Mouse (Mus musculus): ENCODE measurements around the gene Ttc8. TPM values are rescaled to one million over a fixed set of nuclear protein-coding genes. Genes with fewer than 3 reads are reported as not detected.
"Not testable (repeated sequence)": the region's sequence is repeated elsewhere in the genome, so short reads cannot be mapped to it uniquely, and the experiment has no call there.

Gene Ttc8
- polyA plus RNA-seq, 1 experiment from 2014 or later: 35.4 TPM

DNA sequence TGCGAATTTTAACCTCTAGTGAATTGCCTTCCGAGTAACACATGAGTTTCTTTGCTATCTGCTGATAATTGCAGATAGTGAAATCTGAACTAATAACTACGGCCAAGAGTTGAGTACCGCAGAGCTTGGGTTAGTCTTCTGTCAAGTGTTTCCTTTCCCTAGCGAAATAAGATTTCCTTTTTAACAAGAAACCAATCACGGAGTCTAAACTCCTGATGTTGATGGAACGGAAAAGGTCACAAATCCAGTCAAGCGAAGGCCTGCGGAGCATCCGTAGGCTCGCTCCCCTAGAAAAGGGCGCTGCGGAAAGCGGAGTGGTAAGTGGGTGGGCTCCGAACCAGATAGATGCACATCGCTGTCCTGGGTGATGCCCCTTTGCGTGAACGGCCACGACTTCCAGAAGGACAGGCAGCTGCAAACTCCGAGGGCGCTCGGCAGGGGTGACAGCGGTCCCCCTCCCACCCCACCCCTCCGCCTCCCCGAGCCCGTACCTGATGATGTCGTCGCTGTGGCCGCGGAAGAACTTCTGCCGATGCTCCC is 20.0 kb upstream of the Ttc8 start:
- 3% methylated on average over 31 of the region's 31 CpGs for WGBS
- Histone ChIP-seq H3K9me3 (replicated peaks; ENCODE audit: control insufficient read depth, low read length) (no peaks in the 10 kb centered on the region), H3K4me3 (ENCODE audit: low read depth, low read length) (peak overlapping the region; percentile 73), H3K36me3 (replicated peaks; ENCODE audit: control insufficient read depth, insufficient read depth, low read depth, low read length) (no peaks in the 10 kb centered on the region), H3K4me2 (ENCODE audit: low read depth, low read length) (peak overlapping the region; percentile 90), H3K27me3 (ENCODE audit: control insufficient read depth, insufficient read depth, low read length) (no peaks in the 10 kb centered on the region; the same call in none of the 2 replicates), H3K4me1 (ENCODE audit: control insufficient read depth, insufficient read depth, low read length) (no peaks in the 10 kb centered on the region), H3K9ac (replicated peaks; ENCODE audit: low read length) (peak overlapping the region; percentile 65), H3K27ac (replicated peaks; ENCODE audit: low read depth, low read length) (no peak overlapping the region)
- ATAC-seq (replicated peaks; ENCODE audit: insufficient number of reproducible peaks, low FRiP score, low TSS enrichment, low read depth) (no peak), DNase-seq (ENCODE audit: low spot score) (peak; percentile 30)

DNA sequence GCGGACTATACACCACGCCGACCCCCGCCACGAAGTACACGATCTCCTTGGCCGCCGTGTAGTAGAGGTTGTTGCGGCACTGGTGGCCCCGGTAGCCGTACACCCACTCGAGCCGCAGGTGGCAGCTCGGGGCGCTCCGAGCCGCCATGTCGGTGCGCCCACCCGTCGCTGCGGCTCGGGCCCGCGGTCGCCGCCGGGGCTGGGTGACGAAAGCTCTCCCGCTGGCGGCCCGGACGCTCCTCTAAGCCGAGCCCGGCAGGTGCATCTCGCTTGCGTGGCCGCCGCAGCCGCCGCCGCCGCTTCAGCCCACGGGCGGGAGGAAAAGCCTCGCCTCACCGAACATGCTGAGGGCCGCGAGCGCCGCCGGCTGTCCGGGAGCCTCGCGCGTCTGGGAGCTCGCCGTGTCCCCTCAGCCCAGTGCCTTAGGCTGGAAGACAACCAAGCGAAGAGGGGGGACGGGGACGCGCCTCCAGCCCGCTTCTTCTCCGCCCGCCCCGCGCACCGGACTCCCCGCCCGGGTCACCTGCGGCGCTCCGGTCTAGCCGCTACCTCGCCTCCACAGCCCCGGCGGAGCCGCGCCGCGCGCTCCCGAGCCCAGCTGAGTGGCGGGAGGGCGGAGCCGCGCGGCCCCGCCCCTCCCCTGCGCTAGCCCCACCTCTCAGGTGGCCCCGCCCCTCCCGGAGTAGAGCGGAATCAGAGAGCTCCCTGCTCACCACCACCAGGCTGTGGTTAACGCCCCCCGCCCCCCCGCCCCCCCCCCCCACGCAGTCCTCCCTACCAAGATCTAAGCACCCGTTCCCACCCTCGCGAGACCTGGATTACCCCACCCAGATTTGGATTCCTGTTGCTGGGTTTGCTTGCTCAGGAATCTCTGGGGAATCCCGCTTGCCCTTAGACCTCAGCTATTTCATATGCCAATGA is 19.2 kb upstream of the Ttc8 start, which contains the start of gene Eml5:
Gene Eml5 (minus strand): TSS at position 604 of the 921 bp plus-strand sequence.
- H3K9ac ChIP-seq (replicated peaks; ENCODE audit: low read length): peak within 1 kb of the TSS; percentile 65
- no peak within 1 kb of the TSS for H3K27ac ChIP-seq (replicated peaks; ENCODE audit: low read depth, low read length)
- H3K36me3 ChIP-seq (replicated peaks; ENCODE audit: control insufficient read depth, insufficient read depth, low read depth, low read length): no peaks in the 10 kb centered on the region
- DNase-seq (ENCODE audit: low spot score) (peak; percentile 84), ATAC-seq (replicated peaks; ENCODE audit: insufficient number of reproducible peaks, low FRiP score, low TSS enrichment, low read depth) (peak; percentile 89)
- no peaks in the 10 kb centered on the region; the same call in none of the 2 replicates for H3K27me3 ChIP-seq (ENCODE audit: control insufficient read depth, insufficient read depth, low read length)
- H3K4me2 ChIP-seq (ENCODE audit: low read depth, low read length): peak within 1 kb of the TSS; percentile 90
- H3K9me3 ChIP-seq (replicated peaks; ENCODE audit: control insufficient read depth, low read length): no peaks in the 10 kb centered on the region
- peak within 1 kb of the TSS; percentile 73 for H3K4me3 ChIP-seq (ENCODE audit: low read depth, low read length)
- no peaks in the 10 kb centered on the region for H3K4me1 ChIP-seq (ENCODE audit: control insufficient read depth, insufficient read depth, low read length)
- 1% methylated on average over 83 of the region's 101 CpGs for WGBS

DNA sequence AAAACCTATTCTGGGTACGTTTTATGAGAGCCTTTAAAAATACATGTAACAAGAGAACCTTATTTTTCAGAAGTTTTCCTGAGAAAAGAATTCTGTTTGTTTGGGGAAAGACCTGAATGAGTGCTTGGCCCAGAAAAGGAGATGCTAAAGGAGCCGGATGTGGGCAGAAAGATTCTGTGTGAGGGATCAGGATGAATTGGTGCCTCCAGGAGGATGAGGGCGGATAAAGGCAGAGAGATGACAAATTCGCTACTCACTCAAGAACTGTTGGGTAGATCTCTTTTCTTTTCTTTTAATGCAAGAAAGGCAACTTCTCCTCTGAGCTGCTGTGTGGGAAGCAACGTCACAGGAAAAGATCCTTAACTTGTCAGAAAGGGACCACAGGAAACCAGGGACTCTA is 14.9 kb upstream of the Ttc8 start:
- H3K4me2 ChIP-seq (ENCODE audit: low read depth, low read length): no peak overlapping the region
- H3K9ac ChIP-seq (replicated peaks; ENCODE audit: low read length): no peak overlapping the region
- H3K4me3 ChIP-seq (ENCODE audit: low read depth, low read length): no peak overlapping the region
- no peaks in the 10 kb centered on the region for H3K9me3 ChIP-seq (replicated peaks; ENCODE audit: control insufficient read depth, low read length)
- H3K27me3 ChIP-seq (ENCODE audit: control insufficient read depth, insufficient read depth, low read length): no peaks in the 10 kb centered on the region; the same call in 1 of the 2 replicates
- no peak overlapping the region for H3K27ac ChIP-seq (replicated peaks; ENCODE audit: low read depth, low read length)
- DNase-seq (ENCODE audit: low spot score) (no peak), ATAC-seq (replicated peaks; ENCODE audit: insufficient number of reproducible peaks, low FRiP score, low TSS enrichment, low read depth) (no peak)
- no peaks in the 10 kb centered on the region for H3K36me3 ChIP-seq (replicated peaks; ENCODE audit: control insufficient read depth, insufficient read depth, low read depth, low read length)
- no peaks in the 10 kb centered on the region for H3K4me1 ChIP-seq (ENCODE audit: control insufficient read depth, insufficient read depth, low read length)
- 75% methylated on average over 5 of the region's 5 CpGs for WGBS

DNA sequence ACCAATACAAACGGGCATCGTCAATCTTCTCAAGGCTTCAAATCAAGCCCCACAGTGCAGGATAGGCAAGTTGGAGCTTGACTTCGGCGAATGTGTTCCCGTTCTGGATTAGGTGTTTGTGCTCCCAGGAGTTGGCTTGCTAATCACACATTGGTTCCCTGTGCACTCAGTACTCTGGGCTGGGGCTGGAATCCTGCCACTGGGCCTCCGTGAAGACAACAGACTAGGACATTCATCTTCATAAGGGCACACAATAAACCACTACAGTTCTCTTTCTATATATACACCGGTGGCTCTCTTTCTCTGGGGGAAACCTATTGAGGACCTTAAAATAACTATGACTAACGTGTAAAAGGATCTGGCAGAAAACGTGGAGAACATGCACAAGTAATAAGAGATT is 10.3 kb upstream of the Ttc8 start:
- no peaks in the 10 kb centered on the region for H3K9me3 ChIP-seq (replicated peaks; ENCODE audit: control insufficient read depth, low read length)
- H3K9ac ChIP-seq (replicated peaks; ENCODE audit: low read length): no peak overlapping the region
- no peaks in the 10 kb centered on the region for H3K36me3 ChIP-seq (replicated peaks; ENCODE audit: control insufficient read depth, insufficient read depth, low read depth, low read length)
- no peaks in the 10 kb centered on the region for H3K4me1 ChIP-seq (ENCODE audit: control insufficient read depth, insufficient read depth, low read length)
- 78% methylated on average over 9 of the region's 9 CpGs for WGBS
- no peak overlapping the region for H3K4me3 ChIP-seq (ENCODE audit: low read depth, low read length)
- H3K27ac ChIP-seq (replicated peaks; ENCODE audit: low read depth, low read length): no peak overlapping the region
- no peak for ATAC-seq (replicated peaks; ENCODE audit: insufficient number of reproducible peaks, low FRiP score, low TSS enrichment, low read depth)
- no peak for DNase-seq (ENCODE audit: low spot score)
- no peak overlapping the region for H3K4me2 ChIP-seq (ENCODE audit: low read depth, low read length)
- no peaks in the 10 kb centered on the region for H3K27me3 ChIP-seq (ENCODE audit: control insufficient read depth, insufficient read depth, low read length)

DNA sequence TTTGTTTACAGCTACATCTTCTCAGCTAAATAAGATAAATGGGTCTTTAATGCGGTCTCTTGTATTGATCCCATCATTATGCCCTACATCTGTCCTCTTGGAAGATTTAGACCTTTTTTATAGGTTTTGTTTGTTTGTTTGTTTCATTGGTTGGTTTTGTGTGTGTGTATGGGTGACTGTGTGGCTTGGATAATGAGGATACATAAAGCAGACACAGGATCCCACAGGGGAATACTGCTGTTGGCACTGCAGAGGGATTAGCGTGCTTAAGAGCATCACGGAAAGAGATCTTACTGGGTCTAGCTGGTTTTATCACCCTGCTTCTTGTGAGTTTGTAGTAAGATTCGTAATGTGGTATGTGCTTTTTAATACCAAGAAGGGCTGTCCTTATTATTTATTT is 10.8 kb downstream of the Ttc8 start:
- no peak for DNase-seq (ENCODE audit: low spot score)
- H3K27ac ChIP-seq (replicated peaks; ENCODE audit: low read depth, low read length): no peak overlapping the region
- WGBS: 89% methylated on average over 4 of the region's 4 CpGs

DNA sequence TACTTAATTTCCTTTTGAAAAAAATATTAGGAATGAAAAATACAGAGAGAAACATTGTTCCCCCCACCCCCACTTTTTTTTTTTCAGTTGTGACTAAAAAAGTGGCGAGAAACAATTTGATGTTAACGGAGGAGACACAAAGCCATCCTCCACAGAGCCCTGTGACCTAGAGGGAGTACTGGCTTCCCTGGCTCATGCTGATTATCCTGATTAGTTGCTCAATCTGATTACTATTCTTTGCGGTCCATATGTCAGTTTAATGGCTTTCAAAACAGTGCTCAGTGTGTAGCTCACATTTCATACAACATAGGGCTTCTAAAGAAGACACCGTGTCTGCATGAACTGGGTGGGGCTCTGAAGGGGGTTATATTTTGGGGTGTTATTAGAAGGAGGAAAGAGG is 12.1 kb downstream of the Ttc8 start:
- Histone ChIP-seq H3K27ac (replicated peaks; ENCODE audit: low read depth, low read length) (no peak overlapping the region), H3K9ac (replicated peaks; ENCODE audit: low read length) (no peak overlapping the region), H3K4me2 (ENCODE audit: low read depth, low read length) (no peak overlapping the region), H3K4me1 (ENCODE audit: control insufficient read depth, insufficient read depth, low read length) (no peaks in the 10 kb centered on the region), H3K9me3 (replicated peaks; ENCODE audit: control insufficient read depth, low read length) (no peaks in the 10 kb centered on the region), H3K4me3 (ENCODE audit: low read depth, low read length) (no peak overlapping the region), H3K27me3 (ENCODE audit: control insufficient read depth, insufficient read depth, low read length) (no peaks in the 10 kb centered on the region), H3K36me3 (replicated peaks; ENCODE audit: control insufficient read depth, insufficient read depth, low read depth, low read length) (no peaks in the 10 kb centered on the region)
- no peak for DNase-seq (ENCODE audit: low spot score)
- 82% methylated on average over 4 of the region's 4 CpGs for WGBS
- no peak for ATAC-seq (replicated peaks; ENCODE audit: insufficient number of reproducible peaks, low FRiP score, low TSS enrichment, low read depth)

More for the DNA sequence above, 10.8 kb downstream of the Ttc8 start:
- Histone ChIP-seq H3K4me3 (ENCODE audit: low read depth, low read length) (no peak overlapping the region), H3K9me3 (replicated peaks; ENCODE audit: control insufficient read depth, low read length) (no peaks in the 10 kb centered on the region), H3K36me3 (replicated peaks; ENCODE audit: control insufficient read depth, insufficient read depth, low read depth, low read length) (no peaks in the 10 kb centered on the region), H3K4me1 (ENCODE audit: control insufficient read depth, insufficient read depth, low read length) (no peaks in the 10 kb centered on the region), H3K27me3 (ENCODE audit: control insufficient read depth, insufficient read depth, low read length) (no peaks in the 10 kb centered on the region), H3K4me2 (ENCODE audit: low read depth, low read length) (no peak overlapping the region), H3K9ac (replicated peaks; ENCODE audit: low read length) (no peak overlapping the region)
- no peak for ATAC-seq (replicated peaks; ENCODE audit: insufficient number of reproducible peaks, low FRiP score, low TSS enrichment, low read depth)

DNA sequence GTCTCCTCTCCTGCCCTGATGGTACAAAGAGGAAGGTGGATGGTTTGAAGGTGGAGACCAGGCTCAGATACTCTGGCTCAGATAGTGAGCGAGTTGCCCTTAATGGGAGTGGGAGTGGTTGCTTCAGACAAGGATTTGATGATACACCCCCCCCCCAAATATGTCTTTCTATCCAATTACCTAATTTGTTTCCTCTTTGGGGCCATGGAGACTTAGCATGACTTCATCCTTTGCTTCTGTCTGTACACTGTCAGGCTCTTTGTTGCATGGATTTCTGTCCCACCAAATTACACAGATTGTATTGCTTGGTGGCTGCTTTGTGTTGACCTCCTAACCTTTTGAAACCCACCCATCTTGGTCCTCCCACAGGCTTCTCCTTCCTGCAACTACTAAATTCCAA is 12.5 kb downstream of the Ttc8 start:
- no peak for ATAC-seq (replicated peaks; ENCODE audit: insufficient number of reproducible peaks, low FRiP score, low TSS enrichment, low read depth)

DNA sequence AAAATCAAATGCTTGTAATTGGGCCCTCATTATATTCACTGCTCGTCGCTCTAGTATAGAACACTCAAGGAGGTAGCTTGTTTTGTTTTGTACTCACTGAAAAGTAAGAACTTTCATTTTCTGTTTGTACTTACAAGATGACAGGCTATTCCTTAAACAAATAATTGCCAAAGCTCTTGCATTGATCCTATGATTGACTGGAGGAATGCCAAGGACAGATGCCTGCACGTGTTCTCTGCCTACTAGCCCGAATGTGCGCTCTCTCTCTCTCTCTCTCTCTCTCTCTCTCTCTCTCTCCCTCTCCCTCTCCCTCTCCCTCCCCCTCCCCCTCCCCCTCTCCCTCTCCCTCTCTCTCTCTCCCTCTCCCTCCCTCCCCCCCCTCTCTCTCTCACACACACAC is 30.9 kb downstream of the Ttc8 start:
- not testable (repeated sequence) for H3K4me2 ChIP-seq (ENCODE audit: low read depth, low read length); H3K4me3 ChIP-seq (ENCODE audit: low read depth, low read length); H3K27ac ChIP-seq (replicated peaks; ENCODE audit: low read depth, low read length); H3K27me3 ChIP-seq (ENCODE audit: control insufficient read depth, insufficient read depth, low read length); ATAC-seq (replicated peaks; ENCODE audit: insufficient number of reproducible peaks, low FRiP score, low TSS enrichment, low read depth); DNase-seq (ENCODE audit: low spot score); H3K9me3 ChIP-seq (replicated peaks; ENCODE audit: control insufficient read depth, low read length); H3K4me1 ChIP-seq (ENCODE audit: control insufficient read depth, insufficient read depth, low read length); H3K36me3 ChIP-seq (replicated peaks; ENCODE audit: control insufficient read depth, insufficient read depth, low read depth, low read length); H3K9ac ChIP-seq (replicated peaks; ENCODE audit: low read length)
- 63% methylated on average over 5 of the region's 5 CpGs for WGBS

More for the DNA sequence above, 12.5 kb downstream of the Ttc8 start:
- Histone ChIP-seq H3K4me3 (ENCODE audit: low read depth, low read length) (no peak overlapping the region), H3K4me2 (ENCODE audit: low read depth, low read length) (no peak overlapping the region), H3K36me3 (replicated peaks; ENCODE audit: control insufficient read depth, insufficient read depth, low read depth, low read length) (no peaks in the 10 kb centered on the region), H3K27me3 (ENCODE audit: control insufficient read depth, insufficient read depth, low read length) (no peaks in the 10 kb centered on the region), H3K9me3 (replicated peaks; ENCODE audit: control insufficient read depth, low read length) (no peaks in the 10 kb centered on the region), H3K4me1 (ENCODE audit: control insufficient read depth, insufficient read depth, low read length) (no peaks in the 10 kb centered on the region), H3K9ac (replicated peaks; ENCODE audit: low read length) (no peak overlapping the region), H3K27ac (replicated peaks; ENCODE audit: low read depth, low read length) (no peak overlapping the region)
- no peak for DNase-seq (ENCODE audit: low spot score)
- 89% methylated on average over 1 of the region's 1 CpGs for WGBS

All from embryonic facial prominence, embryonic 11.5 days (tissue).